Mouse (Mus musculus) kidney, postnatal 0 days (tissue): Measurements from ENCODE around the gene Fa2h. TPM values are rescaled to one million over a fixed set of nuclear protein-coding genes. Genes with fewer than 3 reads are reported as not detected.
"Not testable (repeated sequence)": the region's sequence is repeated elsewhere in the genome, so short reads cannot be mapped to it uniquely, and the experiment has no call there.

Experiments
- ATAC-seq: fragments of 200-750 bp; cut with Nextera tagmentation; replicated peaks from 2 replicates; pipeline ENCODE4 v1.8.0; 2017; ENCODE audit warnings: low read depth, moderate number of reproducible peaks, moderate TSS enrichment, moderate library complexity; ENCODE audit not compliant: low FRiP score
- DNase-seq: peaks from one replicate; pipeline ENCODE4 v3.0.0-alpha.2; 2016; ENCODE audit warnings: low spot score
- H3K27ac ChIP-seq: fragments of 300-500 bp; sonication (generic); 2 replicates; pipeline ENCODE4 v1.5.1; 2014; ENCODE audit warnings: mild to moderate bottlenecking
- H3K27me3 ChIP-seq: fragments of 300-500 bp; sonication (generic); 2 replicates; pipeline ENCODE4 v1.6.1; 2014; ENCODE audit warnings: low read length, mixed read lengths; ENCODE audit not compliant: insufficient read depth
- H3K36me3 ChIP-seq: fragments of 300-500 bp; sonication (generic); 2 replicates; pipeline ENCODE4 v1.6.1; 2014; ENCODE audit warnings: low read length, mixed read lengths; ENCODE audit not compliant: insufficient read depth
- H3K4me1 ChIP-seq: fragments of 300-500 bp; sonication (generic); replicated peaks from 2 replicates; pipeline ENCODE4 v1.6.1; 2014; ENCODE audit warnings: antibody characterized with exemption, low read length, mixed read lengths; ENCODE audit not compliant: insufficient read depth
- H3K4me2 ChIP-seq: fragments of 300-500 bp; sonication (generic); 2 replicates; pipeline ENCODE4 v1.6.1; 2014; ENCODE audit warnings: mild to moderate bottlenecking, low read length, moderate library complexity, mixed read lengths
- H3K4me3 ChIP-seq: fragments of 300-500 bp; sonication (generic); replicated peaks from 2 replicates; pipeline ENCODE4 v1.5.1; 2014; ENCODE audit warnings: low read depth, low read length
- H3K9ac ChIP-seq: fragments of 300-500 bp; sonication (generic); 2 replicates; pipeline ENCODE4 v1.6.1; 2014; ENCODE audit warnings: low read depth, low read length
- H3K9me3 ChIP-seq: fragments of 300-500 bp; sonication (generic); replicated peaks from 2 replicates; pipeline ENCODE4 v1.6.1; 2016; ENCODE audit warnings: low read length, inconsistent platforms, mixed read lengths
- CTCF ChIP-seq: IDR thresholded peaks from 2 replicates; pipeline ENCODE4 v1.5.1; 2016; ENCODE audit warnings: antibody characterized with exemption, low read depth, mild to moderate bottlenecking, moderate library complexity
- WGBS: fragments of 180-500 bp; shearing (Covaris S2); extraction: QIAGEN DNeasy Blood & Tissue Kit; methylation state at CpG from one replicate; pipeline ENCODE4 v1.1.7; 2014; 5-methylcytosine and 5-hydroxymethylcytosine counted together
- polyA plus RNA-seq: library from polyadenylated mRNA; unstranded; fragments of >200 nt; fragmentation: Nextera tagmentation; extraction: Ambion mirVana; gene quantifications from 2 replicates; pipeline ENCODE4 v1.2.1, GENCODE M21; 2015

The Fa2h gene
- polyA plus RNA-seq, 1 experiment from 2014 or later: 5.4 TPM

- Histone ChIP-seq H3K9me3 (no peaks in the 10 kb centered on the region), H3K4me2 (no peak overlapping the region), H3K27me3 (no peaks in the 10 kb centered on the region), H3K27ac (no peak overlapping the region), H3K4me1 (0 out of 2 replicates have a peak, but pooled peaks cover 4% of the 10 kb centered on the region), H3K9ac (no peak overlapping the region), H3K4me3 (no peak overlapping the region), H3K36me3 (no peaks in the 10 kb centered on the region)
- TF ChIP-seq CTCF: no peak
- no peak for DNase-seq
- no peak for ATAC-seq
- WGBS: 78% methylated on average over 4 of the region's 4 CpGs
These were observed 56.9 kb downstream of the Fa2h start for GRCm38 (mm10) chr8:111336692-111337091.

DNA sequence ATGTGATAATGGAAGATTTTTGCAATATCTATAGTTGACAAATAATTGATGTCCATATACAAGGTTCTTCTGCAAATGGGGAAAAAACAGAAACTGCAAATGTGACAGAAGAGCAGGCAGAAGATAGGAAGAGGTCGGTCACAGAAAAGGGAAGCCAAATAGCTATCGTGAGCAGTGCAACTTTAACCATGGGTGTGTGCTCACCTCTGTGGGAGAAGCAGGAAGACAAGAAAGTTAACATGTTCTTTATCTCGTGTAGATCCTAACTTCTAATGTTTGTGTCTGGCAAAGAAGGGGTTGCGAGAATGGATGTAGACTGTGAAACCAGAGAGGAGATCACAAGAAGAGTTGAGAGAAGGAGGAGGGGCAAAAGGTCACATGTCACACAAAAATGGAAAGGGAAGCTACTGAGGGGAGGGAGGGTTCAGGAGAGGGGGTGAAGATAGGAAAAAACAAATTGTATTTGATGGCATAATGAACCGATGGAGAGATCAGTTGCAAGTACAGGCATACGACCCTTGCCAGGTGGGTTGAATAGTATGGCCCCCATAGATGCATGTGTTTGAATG, 68.3 kb downstream of the Fa2h start:
- H3K4me3 ChIP-seq: no peak overlapping the region
- H3K9ac ChIP-seq: no peak overlapping the region
- no peaks in the 10 kb centered on the region for H3K4me1 ChIP-seq
- H3K27ac ChIP-seq: no peak overlapping the region
- H3K36me3 ChIP-seq: no peaks in the 10 kb centered on the region
- H3K27me3 ChIP-seq: no peaks in the 10 kb centered on the region
- no peaks in the 10 kb centered on the region for H3K9me3 ChIP-seq
- TF ChIP-seq CTCF: no peak
- ATAC-seq (no peak), DNase-seq (no peak)
- 80% methylated on average over 6 of the region's 6 CpGs for WGBS
- H3K4me2 ChIP-seq: no peak overlapping the region

DNA sequence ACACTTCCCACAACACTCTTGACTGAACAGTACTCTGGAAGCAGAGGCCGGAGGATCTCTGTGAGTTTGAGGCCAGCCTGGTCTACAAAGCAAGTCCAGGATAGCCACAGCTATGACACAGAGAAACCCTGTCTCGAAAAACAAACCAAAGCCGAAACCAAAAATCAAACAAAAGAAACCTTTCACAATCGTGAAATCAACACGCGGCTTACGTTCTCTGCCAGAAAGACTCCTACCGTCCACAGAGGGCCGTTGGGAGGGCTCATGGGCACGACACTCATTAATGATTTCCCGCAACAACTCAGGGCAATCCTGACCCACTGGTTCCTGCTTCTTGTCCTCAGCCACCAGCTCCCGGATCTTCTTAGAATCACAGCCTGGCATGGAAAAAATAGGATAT, 78.9 kb downstream of the Fa2h start:
- no peak for TF ChIP-seq CTCF
- H3K4me2 ChIP-seq: no peak overlapping the region
- WGBS: 88% methylated on average over 12 of the region's 12 CpGs

DNA sequence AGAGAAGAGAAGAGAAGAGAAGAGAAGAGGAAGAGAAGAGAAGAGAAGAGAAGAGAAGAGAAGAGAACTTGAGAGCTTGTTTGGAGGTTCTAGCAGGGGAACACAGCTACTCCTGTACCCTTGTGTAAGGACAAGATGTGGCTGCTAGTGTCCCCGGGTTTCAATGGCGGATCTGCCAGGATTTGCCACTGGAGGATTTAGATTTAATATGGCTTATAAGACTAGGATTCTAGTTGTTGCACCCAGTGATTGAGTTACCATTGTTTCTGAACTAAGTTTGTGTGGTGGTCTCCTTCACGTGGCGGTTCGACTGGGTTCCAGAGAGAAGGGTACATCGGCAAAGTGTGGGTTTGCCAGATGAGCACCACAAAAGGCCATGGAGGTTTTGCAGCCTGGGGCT, 79.7 kb downstream of the Fa2h start:
- not testable (repeated sequence) for H3K9ac ChIP-seq, H3K4me2 ChIP-seq, H3K4me3 ChIP-seq, H3K9me3 ChIP-seq, H3K27ac ChIP-seq, ATAC-seq, H3K4me1 ChIP-seq, H3K36me3 ChIP-seq, DNase-seq, H3K27me3 ChIP-seq
- WGBS: 95% methylated on average over 6 of the region's 6 CpGs

More for the DNA sequence above, 78.9 kb downstream of the Fa2h start:
- DNase-seq: no peak
- Histone ChIP-seq H3K27ac (no peak overlapping the region), H3K27me3 (no peaks in the 10 kb centered on the region), H3K4me1 (no peaks in the 10 kb centered on the region), H3K36me3 (no peaks in the 10 kb centered on the region), H3K9me3 (no peaks in the 10 kb centered on the region), H3K4me3 (no peak overlapping the region), H3K9ac (no peak overlapping the region)
- ATAC-seq: no peak

- ATAC-seq: no peak
- DNase-seq: no peak
- 74% methylated on average over 3 of the region's 3 CpGs for WGBS
- Histone ChIP-seq H3K27ac (no peak overlapping the region), H3K4me2 (no peak overlapping the region), H3K9ac (no peak overlapping the region), H3K27me3 (no peaks in the 10 kb centered on the region), H3K4me3 (no peak overlapping the region), H3K9me3 (no peaks in the 10 kb centered on the region), H3K36me3 (no peaks in the 10 kb centered on the region), H3K4me1 (no peaks in the 10 kb centered on the region)
- peak; percentile 50; the same call in 1 of the 2 replicates for TF ChIP-seq CTCF
These were observed 80.9 kb downstream of the Fa2h start for GRCm38 (mm10) chr8:111312758-111313162.

DNA sequence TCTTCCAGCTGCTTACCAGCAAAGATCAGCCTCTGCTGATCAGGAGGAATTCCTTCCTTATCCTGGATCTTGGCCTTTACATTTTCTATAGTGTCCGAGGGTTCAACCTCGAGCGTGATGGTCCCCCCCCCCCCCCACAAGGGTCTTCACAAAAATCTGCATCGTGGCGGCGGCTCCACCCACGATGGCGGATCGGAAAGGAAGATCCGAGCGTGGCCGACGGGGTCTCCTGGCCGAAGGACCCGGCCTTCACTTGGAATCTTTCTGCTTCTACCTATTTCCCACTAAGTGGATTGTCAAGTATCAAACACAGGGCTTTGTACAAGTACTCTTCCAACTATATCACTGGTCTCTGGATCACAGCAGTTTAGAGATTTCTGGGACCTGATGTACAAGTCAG, 83.6 kb downstream of the Fa2h start:
- H3K4me1 ChIP-seq, H3K4me3 ChIP-seq, H3K27ac ChIP-seq, H3K27me3 ChIP-seq, H3K9ac ChIP-seq, H3K9me3 ChIP-seq, DNase-seq, H3K36me3 ChIP-seq, ATAC-seq, H3K4me2 ChIP-seq: not testable (repeated sequence)
- 92% methylated on average over 15 of the region's 15 CpGs for WGBS
